Mouse (Mus musculus) C2C12 (cell line): Measurements from ENCODE around the gene Rbp4.

Source experiments
- CEBPB ChIP-seq: IDR thresholded peaks from one replicate; pipeline ENCODE4 v1.6.1; 2011; ENCODE audit warnings: low read depth, mild to moderate bottlenecking, control low read depth, moderate library complexity
- CTCF ChIP-seq: IDR thresholded peaks from one replicate; pipeline ENCODE4 v1.5.1; 2011; ENCODE audit not compliant: control insufficient read depth, insufficient read depth, insufficient read length
- MAX ChIP-seq: IDR thresholded peaks from one replicate; pipeline ENCODE4 v1.6.1; 2011; ENCODE audit warnings: mild to moderate bottlenecking, control low read depth
- MYOG ChIP-seq: IDR thresholded peaks from one replicate; pipeline ENCODE4 v1.6.1; 2011; ENCODE audit not compliant: control insufficient read depth, insufficient read length; ENCODE audit errors: extremely low read depth
- USF1 ChIP-seq: IDR thresholded peaks from one replicate; pipeline ENCODE4 v1.6.1; 2011; ENCODE audit warnings: low read depth, mild to moderate bottlenecking, control low read depth, moderate library complexity

- TF ChIP-seq MAX (no peak), CTCF (no peak), CEBPB (no peak), USF1 (no peak), MYOG (no peak)
Measured at GRCm38 (mm10) chr19:38111056-38111455, 14.0 kb downstream of the Rbp4 start.
